Mouse (Mus musculus): Measurements from ENCODE around the gene Sgcd. TPM values are rescaled to one million over a fixed set of nuclear protein-coding genes. Genes with fewer than 3 reads are reported as not detected.

Sgcd gene
- polyA plus RNA-seq, 1 experiment: 2.1 TPM

DNA sequence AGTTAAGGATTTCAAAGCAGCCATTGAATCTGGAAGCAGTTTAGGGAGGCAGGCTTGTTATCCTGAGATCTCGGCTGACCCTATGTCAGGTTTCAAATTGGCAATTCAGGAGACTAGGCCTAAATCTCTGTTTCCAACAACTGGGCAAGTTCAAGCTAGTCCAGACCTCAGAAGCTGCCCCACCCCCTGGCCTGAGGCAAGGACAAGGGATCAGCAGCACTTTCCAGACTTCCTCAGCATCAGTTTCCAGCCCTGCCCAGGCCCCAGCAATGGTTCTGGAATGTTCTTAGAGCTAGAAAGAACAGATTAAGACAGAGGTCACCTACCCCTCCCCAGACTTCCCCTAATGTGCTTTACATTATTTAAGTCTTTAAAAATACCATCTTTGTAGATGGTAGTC, 1142.1 kb downstream of the Sgcd start:
- H3K4me3 ChIP-seq (ENCODE audit: insufficient read depth, low read length): no peak overlapping the region
- no peaks in the 10 kb centered on the region for H3K4me1 ChIP-seq (ENCODE audit: control insufficient read depth, insufficient read depth, low read length)
- no peak overlapping the region for H3K27ac ChIP-seq (ENCODE audit: insufficient read depth, low read length)
- TF ChIP-seq POLR2A (IDR thresholded peaks at IDR 0.05; ENCODE audit: extremely low read depth, insufficient read depth, low read length) (no peak), CTCF (IDR thresholded peaks at IDR 0.05; ENCODE audit: extremely low read depth, insufficient read depth, low read length) (no peak)

Data from cortical plate, adult 2 months (tissue).